Mouse (Mus musculus) small intestine, adult 2 months (tissue): ENCODE data around the gene Slc22a23.

Source experiments
- CTCF ChIP-seq: fragments of 200-500 bp; IDR thresholded peaks from 2 replicates; pipeline ENCODE4 v1.5.1; 2012; ENCODE audit warnings: low read depth, mild to moderate bottlenecking, control low read depth, inconsistent platforms, low read length, moderate library complexity, mixed read lengths; ENCODE audit not compliant: insufficient replicate concordance, insufficient read length; ENCODE audit errors: extremely low read depth
- POLR2A ChIP-seq: fragments of 200-500 bp; IDR thresholded peaks from 2 replicates; pipeline ENCODE4 v1.6.1; 2012; ENCODE audit warnings: low read depth, mild to moderate bottlenecking, control low read depth, inconsistent platforms, low read length, moderate library complexity

DNA sequence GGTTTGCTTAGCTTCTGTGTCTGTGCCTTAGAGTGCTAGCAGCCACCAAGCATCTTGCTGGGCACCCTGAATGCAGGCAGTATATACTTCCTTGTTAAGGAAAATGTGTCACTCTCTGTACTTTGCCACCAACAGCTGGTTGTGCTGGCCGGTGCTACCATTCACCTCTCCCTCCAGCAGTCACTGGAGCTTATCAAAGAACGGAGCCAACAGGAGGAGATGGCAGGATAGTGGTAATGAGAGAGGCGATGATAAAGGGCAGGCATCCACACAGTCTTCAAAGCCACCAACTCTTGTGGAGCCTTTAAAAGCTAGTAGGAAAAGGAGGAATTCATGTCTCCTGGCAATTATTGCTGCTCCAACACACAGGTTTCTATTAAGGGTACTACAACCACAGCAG lies 125.3 kb downstream of the Slc22a23 start:
- no peak for TF ChIP-seq CTCF
- TF ChIP-seq POLR2A = no peak
